Mouse (Mus musculus) left cerebral cortex, postnatal 4 days (tissue): ENCODE measurements at regions not wholly inside any gene's neighbourhood (a gene's known extent, or its start where the extent isn't known, plus 50 kb on each side); places are given as distances from the start of the nearest gene placed in this dataset. TPM values are rescaled to one million over a fixed set of nuclear protein-coding genes. Genes with fewer than 3 reads are reported as not detected.
"Not testable (repeated sequence)": the region's sequence is repeated elsewhere in the genome, so short reads cannot be mapped to it uniquely, and the experiment has no call there.

ENCODE experiments used
- DNase-seq: peaks from one replicate; pipeline ENCODE4 v3.0.0-alpha.2; 2022
- intact Hi-C: fragments of 180-260 bp; cut with DNase I; formaldehyde crosslinking; loops from one replicate; pipeline ENCODE4 v1.15.1; 2025
- microRNA-seq: library from miRNA; unstranded; fragments of <30 nt; microRNA quantifications from one replicate; pipeline ENCODE4 v1.2.0, GENCODE M21; 2022

DNA sequence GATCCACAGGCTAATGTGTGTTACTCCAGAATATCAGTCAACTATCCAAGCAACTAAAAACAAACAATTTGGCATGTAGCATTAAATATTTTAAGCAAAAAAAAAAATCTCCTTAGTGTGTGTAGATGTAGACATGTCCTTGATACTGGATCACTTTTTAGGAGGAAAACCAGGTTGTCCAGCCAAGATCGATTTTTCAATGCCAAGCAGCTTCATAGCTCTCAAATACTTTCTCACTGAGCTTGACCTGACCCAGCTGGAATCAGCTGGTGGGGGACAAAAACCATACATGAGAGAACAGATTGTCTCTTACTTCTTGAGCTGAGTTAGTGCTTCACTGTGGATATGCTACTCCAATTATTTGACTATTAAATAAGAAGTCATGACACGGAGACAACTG lies 147.6 kb upstream of the Gm11146 start:
- intact Hi-C loops: no loop called here
- no peak for DNase-seq

DNA sequence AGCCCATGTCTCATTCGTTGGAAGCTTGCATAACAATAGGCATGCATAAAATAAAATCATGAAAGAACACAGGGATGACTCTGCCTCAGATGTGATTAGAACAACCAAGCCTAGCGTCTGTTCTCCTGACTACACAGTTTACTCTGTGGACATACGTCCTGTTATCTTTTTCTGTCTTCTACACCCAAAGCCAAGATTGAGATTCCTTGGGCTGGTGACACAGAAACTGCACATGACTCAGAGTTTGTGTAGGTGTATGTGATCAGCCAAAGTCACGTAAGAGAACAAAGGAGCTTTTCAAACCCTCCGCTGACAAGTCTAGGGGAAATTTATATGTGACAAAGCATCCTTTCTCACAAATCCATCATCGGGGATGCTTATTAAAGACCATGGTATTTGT lies 141.9 kb upstream of the Gm11146 start:
- intact Hi-C loops: no loop called here
- no peak for DNase-seq

DNA sequence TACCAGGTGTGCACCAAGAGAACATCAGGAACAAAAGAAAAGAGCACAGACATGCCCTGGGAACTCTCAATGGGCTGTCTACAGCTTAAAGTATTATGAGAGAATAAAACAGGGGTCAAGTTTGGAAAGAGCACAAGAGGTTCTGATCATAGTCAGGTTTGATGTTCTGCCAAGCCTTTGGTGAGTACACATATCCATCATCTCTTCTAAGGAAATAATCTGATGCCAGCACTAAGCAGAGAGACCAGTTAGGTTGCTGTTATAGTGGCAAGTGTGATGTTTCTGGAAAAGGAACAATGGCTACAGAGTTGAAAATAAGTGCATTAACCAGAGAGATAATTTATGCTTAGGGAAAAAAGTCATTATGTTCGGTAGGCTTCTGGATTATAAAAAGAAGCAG lies 136.9 kb upstream of the Gm11146 start:
- intact Hi-C loops: no loop called here

DNA sequence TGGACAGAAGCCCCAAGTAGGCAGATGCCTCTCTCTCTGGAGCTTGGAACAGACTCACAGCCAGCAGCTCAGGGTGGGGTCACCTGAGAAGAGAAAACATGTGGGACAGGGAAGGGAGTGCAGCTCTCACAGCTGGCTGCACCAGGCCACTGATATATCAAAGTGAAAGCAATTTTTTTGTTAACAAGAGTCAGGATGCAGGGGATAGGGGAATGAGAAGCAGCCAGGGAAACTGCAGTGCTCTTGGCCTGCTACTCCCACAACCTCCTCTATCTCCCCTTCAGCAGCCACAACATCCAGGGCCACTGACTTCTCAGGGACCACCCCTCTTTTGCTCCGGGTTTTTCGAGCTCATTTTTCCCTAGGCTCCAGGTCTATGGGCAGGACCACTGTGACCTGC lies 117.5 kb upstream of the Gm11146 start:
- no peak for DNase-seq
- intact Hi-C loops: no loop called here

More for the DNA sequence above, 136.9 kb upstream of the Gm11146 start:
- no peak for DNase-seq

DNA sequence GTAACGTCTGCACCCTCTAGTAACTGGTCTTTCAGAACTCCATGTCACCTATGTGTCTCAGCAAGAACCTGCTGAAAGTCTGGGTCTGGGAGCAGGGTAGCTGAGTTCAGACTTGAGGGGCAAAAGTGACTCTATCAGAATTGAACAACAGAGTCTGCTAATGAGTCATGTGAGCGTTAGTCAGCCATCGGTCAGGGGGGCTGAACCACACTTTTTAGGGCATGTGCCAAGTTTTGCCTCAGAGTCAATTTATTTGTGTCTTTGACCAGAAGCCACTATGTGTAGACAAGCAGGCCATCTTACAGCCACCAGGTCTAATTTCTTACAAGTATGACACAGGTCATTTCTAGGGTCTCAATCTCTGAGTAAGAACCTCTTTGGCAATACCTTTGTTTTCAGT lies 115.9 kb upstream of the Gm11146 start:
- intact Hi-C loops, DNase-seq: not testable (repeated sequence)

DNA sequence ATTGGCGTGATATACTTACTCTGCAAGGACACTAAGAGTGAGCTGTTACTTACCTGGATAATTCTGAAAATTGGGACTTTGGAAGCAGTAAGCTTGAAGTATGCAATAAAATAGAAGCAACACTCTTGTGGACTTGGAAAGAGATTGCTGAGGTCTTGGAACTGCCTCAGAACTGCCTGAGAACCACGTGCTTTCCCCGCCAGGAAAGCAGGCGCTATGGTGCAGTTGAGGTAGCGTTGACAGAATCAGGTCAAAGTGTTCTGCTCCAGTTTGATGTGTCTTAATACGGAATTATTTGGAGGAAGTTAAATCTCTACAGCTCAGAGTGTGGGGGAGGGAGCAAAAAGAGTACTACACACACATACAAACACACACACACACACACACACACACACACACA lies 102.8 kb upstream of the Gm11146 start:
- intact Hi-C loops: no loop called here

DNA sequence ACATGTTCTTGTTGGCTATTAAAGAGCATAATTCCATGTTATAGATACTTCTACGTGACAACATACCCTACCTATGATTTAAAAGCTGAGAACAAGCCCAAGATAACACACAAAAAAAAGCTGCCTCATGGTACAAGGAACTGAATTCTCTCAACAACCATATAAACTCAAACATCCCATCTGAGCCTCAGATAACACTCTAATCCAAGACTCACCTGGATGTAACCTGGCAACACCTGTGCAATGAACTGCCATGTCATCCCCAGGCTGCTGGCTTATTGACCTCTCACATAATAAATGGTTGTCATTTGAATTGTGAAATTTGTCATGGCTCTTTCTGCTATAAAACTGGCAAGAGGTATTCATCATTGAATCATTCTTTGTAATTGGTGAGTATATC lies 93.5 kb upstream of the Gm11146 start:
- intact Hi-C loops: no loop called here
- no peak for DNase-seq

More for the DNA sequence above, 102.8 kb upstream of the Gm11146 start:
- DNase-seq: no peak

DNA sequence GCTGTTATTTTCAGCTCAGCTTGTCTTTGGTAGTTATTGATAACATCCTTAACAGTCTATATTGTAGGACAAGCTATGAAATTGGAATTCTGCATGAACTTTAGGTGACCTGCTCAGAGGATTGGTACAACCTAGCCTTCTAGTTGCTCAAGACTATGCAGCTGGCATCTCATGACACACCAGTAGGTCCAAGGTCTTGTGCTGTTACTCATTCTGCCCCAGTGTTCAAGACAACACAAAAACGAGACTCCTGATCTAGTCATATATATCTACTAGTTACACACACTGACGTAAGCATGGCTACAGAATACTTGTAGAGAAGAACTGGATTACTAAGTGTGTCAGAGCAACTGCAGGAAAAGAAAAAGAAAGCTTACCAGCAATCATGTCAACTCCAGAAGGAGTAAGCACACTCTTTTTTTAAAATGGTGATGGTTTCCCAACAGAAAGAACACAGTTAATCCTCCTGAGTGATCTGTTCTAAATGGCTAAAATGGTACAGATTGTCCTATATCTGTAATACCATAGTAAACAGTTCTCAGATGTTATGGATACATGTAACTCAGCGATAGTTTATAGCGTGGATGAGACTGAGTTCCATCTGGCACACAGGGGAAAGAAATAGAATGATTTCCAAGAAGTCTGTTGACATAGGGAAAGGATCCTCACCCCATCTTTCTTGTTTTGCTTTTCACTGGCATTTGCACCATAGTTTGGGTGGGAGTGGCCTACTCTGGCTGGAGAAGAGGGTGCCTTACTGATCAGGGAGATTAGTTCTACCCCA lies 85.4 kb upstream of the Gm11146 start:
- intact Hi-C loops: no loop called here
- no peak for DNase-seq

DNA sequence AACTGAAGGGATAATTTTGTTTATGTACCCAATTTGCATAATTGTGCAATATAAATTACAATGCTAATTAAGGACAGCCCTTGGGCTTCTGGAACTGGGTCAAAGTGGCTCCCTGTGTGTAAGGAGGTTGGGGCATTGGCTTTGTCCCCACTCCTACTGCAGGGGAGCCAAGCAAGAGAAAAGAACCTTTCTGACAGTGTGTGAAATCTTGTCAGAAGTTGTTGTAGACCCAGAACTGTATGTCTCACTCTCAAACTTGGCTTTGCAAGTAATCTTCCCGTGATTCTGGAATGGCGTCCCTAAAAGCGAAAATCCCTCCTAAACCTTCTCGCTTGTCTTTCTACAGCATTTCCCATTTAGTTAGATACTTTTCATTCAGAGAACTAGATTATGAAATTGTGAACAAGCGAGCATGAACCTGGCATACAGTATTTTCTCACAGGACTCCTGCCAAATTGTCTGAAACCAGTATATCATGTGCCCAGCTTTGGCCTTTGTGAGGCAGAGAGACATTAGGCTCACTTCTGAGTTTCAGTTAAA lies 83.8 kb upstream of the Gm11146 start:
- intact Hi-C loops: no loop called here
- DNase-seq: peak; percentile 88

DNA sequence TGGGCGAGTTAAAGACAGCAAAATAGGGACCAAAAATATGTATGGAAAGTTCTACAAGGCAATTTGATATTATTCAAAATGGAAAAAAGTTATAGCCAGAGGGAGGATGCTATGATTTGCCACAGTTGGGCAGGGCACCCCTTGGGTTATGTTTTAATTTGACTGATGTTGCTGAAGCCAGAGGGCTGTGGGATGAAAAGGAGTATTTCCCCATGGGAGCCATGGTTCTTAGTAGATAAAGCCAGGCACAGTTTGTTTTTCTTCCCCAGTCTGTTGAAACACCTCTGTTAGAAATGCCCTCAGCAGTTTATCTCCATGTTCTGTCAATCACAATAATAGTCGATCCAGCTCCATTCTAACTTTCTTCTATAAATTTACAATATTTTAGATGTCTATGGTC lies 82.6 kb upstream of the Gm11146 start:
- DNase-seq: no peak
- intact Hi-C loops: loop anchor here (5.0 kb wide), 1 partner anchor 103 kb away; no protein-coding TSS in a partner anchor

DNA sequence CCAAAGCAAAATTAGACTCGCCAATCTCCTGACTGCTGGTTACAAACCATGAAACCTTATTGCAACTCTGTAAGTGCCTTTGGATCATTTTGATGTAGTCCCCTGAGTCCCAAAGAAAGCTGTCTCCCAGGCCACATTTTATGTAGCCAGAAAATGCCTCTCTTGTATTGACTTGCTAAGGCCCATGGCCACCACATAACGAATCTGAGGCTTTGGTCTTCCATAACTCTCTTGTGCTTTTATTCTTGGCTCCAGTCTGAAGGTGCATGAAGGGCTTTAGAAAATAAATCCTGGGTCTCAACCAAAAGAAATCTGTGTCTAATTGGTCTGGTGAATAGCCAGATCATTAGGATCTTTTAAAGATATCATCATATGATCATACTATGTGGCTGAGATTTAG lies 77.3 kb upstream of the Gm11146 start:
- intact Hi-C loops: no loop called here
- no peak for DNase-seq

DNA sequence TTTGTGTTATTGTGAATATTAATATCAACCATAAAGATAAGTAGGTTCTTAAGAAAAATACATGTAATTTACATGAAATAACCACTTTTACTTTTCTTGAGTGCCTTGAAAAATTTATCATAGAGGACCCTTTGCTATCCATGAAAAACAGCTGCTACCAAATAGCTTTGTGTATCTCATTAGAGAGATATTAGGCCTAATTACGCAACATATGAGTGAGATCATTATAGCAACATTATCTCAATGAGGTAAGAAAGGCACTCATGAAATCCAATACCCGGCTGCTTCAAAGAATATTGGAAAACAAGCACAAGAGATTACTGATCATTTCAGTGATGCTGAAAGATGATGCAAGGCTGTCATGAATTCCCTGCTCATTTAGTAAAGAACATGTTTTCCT lies 74.9 kb upstream of the Gm11146 start:
- intact Hi-C loops: no loop called here
- DNase-seq: no peak

DNA sequence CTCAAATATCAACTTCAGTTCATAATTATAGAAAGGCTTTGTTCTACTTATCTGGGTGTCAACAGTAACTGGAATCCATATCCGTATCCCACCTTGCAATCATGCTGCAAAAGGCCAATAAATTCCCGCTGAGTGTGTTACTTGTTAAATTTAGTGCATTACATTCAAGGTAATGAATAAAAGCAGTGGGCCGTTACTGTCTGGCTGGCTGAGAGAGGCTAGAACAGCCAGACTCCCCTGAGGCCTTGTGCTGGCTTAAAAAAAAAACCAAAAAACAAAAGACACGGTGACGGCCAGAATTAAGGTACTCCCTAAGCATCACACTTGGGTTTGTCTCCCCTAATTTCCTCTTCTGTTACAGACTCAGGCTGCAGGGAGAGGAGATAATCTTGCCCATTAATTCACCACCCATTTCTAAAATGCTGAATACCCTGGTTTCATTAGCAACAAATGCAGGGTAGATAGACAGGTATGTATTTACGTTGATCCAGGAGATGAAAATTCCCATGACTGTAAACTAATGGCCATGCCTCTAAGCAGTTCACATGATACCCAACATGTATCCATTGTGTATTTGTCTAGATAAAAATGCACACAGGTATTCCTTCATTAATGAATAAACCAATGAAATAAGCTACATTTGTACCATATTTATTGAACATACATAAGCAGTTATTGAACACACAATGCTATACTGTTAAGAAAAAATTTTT lies 74.1 kb upstream of the Gm11146 start:
- intact Hi-C loops: no loop called here

DNA sequence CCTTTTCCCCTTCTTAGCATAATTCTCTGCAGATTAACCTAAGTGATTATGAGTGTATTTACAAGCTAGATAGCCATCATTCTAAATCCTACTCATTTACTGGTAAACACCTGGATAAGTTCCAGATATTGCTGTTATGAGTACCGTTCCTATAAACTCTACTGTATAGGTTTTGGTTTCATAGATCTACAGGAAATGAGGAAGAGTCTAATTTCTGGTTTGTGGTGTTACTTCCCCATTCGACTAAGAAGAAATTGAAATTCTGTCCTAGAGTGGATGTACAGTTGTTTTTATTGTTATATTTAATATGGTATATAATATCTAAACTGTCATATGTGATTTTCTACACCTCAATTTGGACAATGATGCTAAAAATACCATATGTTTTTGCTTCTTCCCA lies 69.4 kb upstream of the Gm11146 start:
- intact Hi-C loops: no loop called here

More for the DNA sequence above, 74.1 kb upstream of the Gm11146 start:
- DNase-seq: no peak

DNA sequence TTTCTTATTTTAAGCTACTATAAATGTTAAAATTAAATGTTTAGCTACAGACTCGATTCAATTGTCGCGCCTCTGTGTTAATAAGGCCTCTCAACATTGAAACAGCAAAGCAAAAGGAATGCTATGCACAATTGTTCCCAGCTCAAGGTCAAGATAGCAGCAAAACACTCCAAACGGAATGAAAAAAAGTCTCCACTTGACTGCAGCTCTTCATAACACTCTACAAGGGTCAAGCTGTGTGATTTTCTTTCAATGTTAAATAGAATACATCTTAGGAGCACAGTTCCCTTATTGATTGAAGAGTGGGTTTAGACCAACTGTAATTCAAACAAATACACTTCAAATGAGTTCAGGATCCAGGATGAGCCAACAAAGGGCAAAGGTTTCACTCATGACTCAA lies 63.9 kb upstream of the Gm11146 start:
- DNase-seq: no peak
- intact Hi-C loops: no loop called here

More for the DNA sequence above, 69.4 kb upstream of the Gm11146 start:
- DNase-seq: no peak

DNA sequence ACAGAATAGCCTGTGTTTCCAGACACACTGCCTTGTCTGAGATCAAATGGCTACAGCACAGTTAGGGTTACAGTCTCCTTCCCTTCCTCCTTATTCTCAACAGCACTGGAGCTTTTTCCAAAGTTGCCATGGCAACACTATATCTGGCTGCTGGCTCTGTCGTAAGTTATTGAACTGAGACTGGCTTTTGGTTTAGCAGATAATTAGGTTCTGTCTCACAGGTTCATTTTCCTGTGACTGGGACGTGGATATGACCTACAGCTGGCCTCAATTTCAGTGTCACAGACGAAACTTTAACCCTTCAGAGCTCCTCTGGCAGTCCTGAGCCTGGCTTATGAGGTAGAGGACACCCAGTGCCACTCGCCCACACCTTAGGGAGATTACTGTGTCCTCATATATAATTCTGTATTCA lies 60.2 kb upstream of the Gm11146 start:
- no peak for DNase-seq
- intact Hi-C loops: no loop called here

DNA sequence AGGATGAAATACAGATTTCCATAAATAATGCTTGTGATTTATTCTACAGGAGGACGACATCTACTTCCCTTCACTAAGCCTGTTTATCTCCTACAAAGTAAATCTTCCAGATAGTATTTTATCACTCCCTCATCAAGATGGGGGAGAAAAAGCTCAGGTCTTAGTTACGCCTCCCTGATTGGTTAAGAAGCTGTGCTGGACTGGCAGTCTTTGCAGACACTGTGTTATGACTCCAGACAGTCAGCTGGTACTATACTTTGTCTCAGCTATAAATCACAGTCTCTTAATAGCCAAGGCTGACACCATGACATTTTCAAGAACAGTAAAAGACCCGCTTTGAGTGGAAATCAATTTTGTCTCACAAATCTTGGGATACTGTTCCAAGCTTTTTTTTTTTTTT lies 51.4 kb upstream of the Gm11146 start:
- DNase-seq: no peak
- intact Hi-C loops: no loop called here

Small RNA genes lying in the stretch of these regions (microRNA-seq; reads per million reads assigned to microRNA genes)
- gene Gm25025: not detected
